Mouse (Mus musculus) embryo, embryonic 11 days (tissue): Measurements from ENCODE around the gene Aurkaip1.
"Not testable (repeated sequence)": the region's sequence is repeated elsewhere in the genome, so short reads cannot be mapped to it uniquely, and the experiment has no call there.

ENCODE experiments used
- DNase-seq: peaks from one replicate; pipeline ENCODE4 v3.0.0-alpha.2; 2015

The Aurkaip1 gene

DNA sequence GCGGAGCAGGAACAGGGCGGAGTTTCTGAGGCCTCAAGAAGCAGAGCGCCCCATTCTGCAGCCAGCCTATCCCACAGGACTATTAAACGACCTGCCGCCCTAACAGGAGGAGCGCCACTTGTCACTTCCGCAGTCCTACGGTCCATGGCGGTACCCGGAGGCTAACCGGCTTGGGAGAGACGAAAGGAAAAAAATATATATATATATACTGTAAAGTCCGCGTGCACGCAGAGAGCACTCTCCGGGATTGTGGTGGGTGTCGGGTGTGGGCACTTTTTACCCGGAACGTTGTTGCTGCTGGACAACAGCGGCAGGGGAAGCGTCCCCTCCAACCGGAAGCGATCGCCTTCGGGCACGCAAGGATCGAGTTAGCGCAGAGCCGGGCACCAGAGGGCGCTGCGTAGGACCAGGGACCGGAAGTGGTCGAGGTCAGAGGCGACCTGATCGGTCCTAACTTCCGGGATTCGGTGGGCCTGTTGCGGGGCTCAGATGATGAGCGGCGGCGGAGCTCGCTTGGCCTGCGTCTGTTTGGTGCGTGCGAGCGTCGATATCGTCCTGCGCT is at the start of gene Aurkaip1:
Aurkaip1 (plus strand) TSS at position 68 of the 562 bp plus-strand sequence.
- DNase-seq = peak; percentile 98

DNA sequence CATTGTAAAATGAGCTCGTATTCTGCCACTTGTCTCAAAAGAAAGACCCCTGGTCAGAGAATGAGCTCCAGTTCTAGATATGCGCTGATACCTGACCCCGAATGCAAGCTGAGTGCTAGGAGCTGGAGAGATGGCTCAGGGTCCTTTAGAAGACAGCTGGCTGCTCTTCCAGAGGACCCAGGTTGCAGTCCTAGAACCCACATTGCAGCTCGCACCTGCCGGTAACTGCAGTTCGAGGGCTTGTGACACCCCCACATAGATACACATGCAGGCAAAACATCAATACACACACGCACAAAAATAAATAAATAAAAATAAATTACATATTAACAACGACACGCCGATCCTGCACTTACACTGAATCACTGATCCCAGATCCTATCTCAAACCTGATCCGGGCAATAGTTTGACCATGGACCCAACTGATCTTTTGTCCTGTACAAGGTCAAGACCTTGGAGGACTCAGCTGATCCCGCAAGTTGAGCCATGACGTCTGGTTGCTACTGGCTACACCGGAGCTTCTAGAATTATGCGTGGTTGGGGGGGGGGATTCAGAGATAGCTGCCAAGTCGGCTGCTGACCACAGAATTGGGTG is 47.5 kb upstream of the Aurkaip1 start:
- no peak for DNase-seq

DNA sequence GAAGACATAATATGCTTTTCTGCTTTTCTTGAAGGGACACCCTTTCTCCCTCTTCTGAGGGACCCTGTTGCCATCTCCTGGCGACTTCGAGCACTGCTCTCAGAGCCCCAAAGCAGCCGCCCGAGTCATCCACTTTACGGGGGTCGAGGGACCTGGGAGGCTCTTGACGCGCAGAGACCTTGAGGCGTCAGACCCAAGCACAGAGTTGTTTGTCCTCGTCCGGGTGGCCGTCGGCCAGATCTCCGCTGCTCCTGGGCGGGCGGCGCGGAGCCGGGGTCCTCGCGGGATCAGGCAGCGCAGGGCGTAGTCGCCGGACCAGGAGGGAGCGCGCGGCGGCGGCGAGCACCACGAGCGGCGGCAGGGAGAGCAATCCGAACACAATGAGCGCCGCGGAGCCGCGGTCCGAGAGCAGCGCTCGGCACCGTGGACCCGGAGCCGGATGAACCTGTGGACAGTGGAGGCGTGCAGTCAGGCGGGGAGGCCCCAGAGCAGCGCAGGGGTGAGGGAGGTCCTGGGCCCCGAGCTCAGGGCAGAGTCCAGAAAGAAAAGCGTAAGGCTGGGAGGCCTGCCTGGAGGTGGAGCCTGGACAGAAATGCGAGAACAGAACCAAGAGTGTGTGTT is 46.9 kb upstream of the Aurkaip1 start:
- DNase-seq = peak; percentile 90

DNA sequence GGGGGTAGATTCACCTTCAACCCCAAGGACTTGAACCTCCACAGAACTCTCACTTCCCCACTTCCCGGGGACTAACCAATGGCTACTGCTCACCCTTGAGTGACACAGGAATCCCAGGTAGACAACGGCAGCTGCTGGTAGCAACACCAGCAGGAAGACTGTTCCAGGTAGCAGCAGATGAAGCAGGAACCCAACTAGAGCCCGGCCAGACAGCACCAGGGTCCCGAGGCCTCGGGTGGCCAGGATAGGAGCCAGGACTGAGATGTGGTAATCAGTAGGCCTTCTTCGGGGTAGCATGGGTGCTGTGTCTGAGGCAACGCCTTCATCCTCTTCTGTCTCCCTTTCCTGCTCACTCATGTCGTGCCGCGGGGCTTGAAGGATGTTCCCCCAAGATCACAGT is 45.8 kb upstream of the Aurkaip1 start:
- no peak for DNase-seq

DNA sequence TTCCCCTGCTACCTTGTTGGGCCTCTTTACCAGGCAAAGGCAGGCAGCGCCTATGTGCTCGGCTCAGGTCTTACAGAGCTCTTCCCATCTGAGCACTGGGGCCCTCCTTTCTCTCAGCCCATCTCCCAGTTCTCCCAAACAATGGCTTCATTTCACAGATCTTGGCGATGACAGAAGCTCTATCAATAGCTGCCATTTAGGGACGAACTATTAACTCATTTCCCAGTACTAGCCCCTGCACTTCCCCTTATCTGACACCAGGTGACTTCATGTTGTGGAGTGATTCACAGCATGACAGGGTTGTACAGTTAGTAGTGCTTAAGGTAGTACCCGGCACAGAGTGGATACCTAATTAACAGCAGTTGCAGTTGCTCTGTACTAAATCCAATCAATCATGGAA is 45.3 kb upstream of the Aurkaip1 start, which contains the start of gene Tmem88b:
Tmem88b (minus strand) TSS at position 56 of the 400 bp plus-strand sequence.
- no peak for DNase-seq

DNA sequence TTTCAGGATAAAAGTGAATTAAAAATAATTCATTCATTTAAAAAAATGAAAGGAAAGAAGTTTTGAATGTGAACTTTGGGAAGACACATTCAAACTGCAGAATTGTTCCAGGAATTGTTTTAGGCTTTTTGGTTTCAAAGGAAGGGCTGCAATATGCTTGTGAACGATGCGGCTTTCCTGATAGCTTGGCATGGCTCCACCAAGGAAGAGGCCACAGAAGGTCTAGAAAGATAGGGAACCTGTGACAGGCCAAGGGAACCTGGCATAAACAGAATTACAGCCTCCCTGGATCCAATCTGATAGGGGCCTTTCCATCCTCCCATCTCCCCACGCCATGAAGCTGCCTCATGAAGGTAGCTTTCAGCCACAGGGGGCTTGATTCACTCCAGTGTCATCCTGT is 42.8 kb upstream of the Aurkaip1 start:
- DNase-seq = no peak

DNA sequence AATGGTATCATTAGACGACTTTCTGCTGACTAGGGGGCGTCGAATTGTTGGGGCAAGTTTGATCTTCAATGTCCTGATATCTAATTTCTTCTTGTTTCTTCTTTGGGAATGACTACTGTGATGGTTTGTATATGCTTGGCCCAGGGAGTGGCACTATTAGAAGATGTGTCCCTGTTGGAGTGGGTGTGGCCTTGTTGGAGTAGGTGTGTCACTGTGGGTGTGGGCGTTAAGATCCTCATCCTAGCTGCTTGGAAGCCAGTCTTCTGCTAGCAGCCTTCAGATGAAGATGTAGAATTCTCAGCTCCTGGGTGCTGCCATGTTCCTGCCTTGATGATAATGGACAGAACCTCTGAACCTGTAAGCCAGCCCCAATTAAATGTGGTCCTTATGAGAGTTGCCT is 42.2 kb upstream of the Aurkaip1 start:
- not testable (repeated sequence) for DNase-seq

DNA sequence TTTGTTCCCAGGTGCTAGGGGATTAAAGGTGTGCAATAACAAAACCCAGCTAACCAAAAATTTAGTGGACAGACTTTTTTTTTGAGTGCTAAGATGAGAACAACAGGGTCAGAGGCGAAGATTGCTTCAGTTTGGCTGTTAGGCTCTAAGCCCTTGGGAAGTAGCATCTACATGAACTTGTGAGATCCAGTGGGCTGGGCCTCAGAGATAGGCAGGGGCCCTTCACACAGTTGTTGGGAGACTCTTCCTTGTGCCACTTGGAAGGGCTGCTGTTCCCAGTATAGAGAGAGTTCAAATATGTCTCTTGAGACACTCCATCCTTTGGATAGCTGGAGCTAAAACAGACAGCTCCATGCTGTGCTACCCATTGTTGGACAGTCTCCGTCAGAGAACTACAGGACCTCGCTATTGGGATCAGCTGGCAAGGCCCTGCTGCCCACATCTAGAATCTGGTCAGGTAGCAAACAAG is 41.0 kb upstream of the Aurkaip1 start, which contains the start of gene Ankrd65:
Ankrd65 (plus strand) TSS at position 419 of the 469 bp plus-strand sequence.
- DNase-seq = no peak

DNA sequence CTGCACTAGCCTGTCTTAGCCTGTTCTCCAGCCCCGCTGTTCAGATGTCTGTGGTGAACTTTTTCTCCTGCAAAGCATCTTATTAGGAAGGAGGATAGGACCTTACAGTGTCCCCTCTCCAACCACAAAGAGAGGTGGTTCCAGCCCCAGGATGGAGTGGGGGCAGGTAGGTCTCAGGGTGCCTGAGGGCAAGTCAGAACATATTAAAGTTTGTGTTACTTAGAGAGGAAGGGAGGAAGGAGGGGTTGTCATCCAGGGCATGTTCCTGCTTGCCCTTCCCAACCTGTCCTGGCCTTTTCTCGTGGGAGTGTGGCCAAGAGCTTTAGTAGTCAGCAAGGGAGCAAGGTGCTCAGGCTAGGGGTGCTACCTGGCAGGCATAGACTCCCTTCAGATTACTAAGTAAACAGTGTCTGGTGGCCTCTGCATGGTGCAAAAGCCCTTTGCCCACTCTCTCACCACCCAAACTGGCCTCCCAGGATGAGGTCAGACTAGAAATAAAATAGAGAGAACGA is 40.4 kb upstream of the Aurkaip1 start:
- no peak for DNase-seq

DNA sequence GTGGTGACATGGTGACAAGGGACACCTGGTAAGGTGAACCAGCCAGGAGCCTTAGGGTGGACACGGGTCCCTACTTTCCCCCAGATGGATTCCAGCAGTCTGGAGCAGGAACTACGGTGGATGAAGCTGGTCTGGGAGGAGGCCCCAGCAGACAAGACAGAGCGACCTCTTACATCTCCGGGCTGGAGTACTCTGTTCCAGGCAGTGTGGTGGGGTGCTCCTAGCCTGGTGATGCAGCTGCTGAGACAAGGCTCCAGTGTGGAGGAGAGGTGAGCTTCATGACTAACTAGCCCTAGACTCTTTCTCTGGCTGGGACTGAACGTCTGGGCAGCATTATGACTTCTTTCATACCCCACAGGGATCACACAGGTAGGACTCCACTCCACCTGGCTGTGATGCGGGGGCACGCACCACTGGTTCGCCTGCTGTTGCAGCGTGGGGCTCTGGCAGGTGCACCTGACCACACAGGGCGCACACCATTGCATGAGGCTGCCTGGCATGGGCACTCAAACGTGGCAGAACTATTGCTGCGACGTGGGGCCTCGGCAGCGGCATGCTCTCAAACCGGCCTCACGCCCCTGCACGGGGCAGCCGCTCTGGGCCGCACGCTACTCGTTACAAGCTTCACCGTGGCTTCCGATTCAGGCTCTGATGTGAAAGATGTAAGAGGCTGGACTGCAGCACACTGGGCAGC is 39.7 kb upstream of the Aurkaip1 start:
- no peak for DNase-seq

DNA sequence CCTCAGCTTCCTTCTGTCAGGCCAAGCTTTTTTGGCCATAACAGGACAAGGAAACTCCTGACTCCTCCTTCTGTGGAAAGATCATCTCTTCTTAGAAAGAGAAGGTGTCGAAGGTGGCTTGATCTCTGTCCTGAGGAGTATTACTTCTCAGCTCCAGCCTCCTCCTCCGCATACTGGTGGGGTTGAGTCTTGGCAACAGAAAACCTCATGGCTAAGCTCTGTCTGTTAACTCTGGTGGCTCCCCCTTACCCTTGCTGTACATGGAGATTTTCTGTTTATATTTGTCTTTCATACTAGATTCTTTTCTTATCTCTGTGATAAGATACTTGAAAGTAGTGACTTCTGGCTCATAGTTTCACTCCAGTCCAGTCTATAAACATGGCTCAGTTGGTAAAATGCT is 37.3 kb upstream of the Aurkaip1 start:
- DNase-seq = no peak

DNA sequence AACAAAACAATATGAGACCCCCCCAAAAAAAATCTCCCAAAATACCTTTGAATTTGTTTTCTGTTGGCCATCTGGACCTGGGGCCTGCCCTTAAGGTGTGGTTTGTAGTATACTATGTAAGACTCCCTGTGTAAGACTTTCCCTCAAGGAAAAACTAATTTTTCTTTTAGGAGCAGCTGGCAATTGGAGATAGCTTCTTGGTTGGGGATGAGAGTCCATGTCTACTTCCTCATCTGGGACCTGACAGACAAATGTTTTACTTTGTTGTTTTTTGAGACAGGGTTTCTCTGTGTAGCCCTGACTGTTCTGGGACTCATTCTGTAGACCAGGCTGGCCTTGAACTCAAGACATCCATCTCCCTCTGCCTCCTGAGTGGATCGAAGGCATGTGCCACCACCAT is 29.0 kb upstream of the Aurkaip1 start:
- DNase-seq = no peak

DNA sequence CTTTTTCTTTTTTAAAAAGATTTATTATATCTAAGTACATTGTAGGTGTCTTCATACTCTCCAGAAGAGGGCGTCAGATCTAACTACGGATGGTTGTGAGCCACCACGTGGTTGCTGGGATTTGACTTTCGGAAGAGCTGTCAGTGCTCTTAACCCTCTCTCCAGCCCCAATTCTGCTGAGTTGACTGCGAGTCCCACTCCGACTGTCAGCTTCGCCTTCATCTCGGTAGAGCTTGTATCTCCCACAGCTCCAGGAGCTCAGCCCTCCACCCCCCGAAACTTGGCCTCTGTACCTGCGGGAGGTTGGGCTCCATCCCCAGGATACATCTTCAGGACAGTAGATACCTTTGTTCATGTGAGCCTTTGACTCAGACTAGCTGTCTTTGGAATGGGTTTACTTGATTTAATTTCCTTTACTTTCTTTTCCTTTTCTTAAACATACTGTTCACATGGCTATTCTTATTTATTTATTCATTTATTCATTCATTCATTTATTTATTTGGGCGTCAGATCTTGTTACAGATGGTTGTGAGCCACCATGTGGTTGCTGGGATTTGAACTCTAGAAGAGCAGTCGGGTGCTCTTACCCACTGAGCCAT is 28.2 kb upstream of the Aurkaip1 start, which contains the start of gene Mrpl20:
Mrpl20 (plus strand) TSS at position 138 of the 599 bp plus-strand sequence.
- peak; percentile 48 for DNase-seq

DNA sequence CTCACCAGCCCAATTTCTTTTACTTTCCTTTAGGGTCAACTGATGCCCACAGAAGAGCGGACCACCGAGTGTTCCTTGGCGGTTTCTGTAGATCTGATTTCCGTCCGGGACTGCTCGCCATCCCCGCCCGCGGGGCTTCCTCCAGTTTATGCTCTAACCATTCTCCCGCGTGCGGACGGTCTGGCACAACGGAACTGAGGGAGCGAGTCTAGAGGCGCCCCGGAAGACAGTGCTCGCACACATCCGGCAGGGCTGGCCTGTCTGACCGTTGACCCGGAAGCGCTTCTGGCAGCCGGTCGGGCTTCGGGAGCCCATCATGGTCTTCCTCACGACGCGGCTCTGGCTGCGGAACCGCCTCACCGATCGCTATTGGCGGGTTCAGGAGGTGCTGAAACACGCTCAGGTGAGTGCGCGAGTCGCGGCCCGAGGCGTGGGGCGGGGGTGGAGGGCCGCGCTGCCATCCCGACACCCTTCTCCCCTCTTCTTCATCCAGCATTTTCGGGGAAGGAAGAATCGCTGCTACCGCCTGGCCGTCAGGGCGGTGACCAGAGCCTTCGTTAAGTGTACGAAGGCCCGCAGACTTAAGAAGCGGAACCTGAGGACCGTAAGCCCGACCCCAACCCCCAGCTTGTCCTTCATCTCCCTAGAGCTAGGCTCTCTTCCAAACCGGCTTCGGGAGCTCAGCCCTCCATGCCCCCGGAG is 27.6 kb upstream of the Aurkaip1 start:
- DNase-seq = peak; percentile 95

DNA sequence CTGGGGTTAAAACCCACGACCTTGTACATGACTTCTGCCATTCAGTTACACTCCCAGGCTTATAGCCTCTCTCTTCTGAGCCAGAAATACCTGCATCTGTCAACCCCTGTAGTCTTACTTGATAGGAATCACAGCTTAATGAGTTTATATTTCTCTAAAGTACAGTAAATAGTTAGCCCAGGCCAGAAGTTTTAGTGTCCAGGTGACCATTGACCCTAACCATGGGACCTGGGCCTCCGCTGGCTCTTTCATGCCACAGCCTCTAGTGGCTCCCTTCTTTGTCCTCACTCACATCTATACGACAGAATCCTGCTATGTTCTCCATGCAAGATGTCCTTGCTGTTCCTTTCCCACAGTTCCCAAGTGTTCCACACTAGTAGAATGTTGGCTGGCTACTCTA is 23.2 kb upstream of the Aurkaip1 start:
- no peak for DNase-seq

DNA sequence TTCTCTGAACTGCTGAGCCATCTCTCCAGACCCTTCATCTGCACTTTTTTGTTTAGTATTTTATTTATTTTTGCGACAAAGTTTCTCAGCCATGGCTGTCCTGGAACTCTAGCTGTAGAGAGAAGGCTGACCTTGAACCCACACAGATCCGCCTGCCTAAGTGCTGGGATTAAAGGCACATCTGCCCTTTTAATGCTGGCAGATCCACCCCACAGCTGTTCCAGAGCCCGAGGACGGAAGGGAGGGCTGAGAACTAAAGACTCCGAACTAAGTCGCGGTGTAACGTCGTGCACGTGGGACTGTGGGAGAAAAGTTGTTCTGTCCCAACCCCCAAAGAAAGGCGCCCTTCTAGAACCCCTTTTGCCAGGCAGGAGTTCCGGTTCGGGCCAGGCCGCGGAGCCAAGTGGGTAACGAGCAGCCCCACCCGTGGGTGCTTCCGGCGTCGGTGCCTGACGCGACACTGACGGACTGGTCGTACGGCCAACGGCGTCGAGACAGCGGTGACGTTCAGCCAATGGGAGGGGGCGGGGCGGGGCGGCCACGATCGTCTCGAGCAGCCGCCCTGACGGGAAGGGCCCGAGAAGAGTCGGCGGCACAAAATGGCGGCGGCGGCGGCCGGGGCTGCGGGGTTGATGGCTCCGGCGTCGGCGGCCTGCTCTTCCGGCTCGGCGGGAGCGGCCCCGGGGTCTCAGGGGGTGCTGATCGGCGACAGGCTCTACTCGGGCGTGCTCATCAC is 19.0 kb upstream of the Aurkaip1 start, which contains the start of gene Ccnl2:
Ccnl2 (plus strand) TSS at position 561 of the 736 bp plus-strand sequence.
- peak; percentile 98 for DNase-seq

DNA sequence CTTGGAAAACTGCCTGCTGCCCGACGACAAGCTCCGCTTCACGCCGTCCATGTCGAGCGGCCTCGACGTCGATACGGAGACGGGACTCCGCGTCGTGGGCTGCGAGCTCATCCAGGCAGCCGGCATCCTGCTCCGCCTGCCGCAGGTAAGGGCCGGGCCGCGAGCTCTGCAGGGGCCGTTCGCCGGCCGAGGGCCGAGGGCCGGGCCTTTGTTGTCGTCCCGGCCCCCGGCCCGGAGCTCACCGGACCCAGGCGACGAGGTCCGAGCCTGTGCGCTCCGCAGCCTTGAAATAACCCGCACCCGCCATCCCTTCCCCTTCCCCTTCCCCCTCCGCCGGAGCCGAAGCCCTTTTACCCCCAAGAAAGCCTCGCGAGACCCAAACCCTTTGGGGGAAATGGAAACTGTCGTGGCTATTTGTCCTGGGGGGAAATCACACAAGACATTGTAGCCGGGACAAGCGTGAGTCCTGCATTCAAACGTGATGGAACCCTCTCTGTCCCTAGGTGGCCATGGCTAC is 18.3 kb upstream of the Aurkaip1 start:
- peak; percentile 60 for DNase-seq

DNA sequence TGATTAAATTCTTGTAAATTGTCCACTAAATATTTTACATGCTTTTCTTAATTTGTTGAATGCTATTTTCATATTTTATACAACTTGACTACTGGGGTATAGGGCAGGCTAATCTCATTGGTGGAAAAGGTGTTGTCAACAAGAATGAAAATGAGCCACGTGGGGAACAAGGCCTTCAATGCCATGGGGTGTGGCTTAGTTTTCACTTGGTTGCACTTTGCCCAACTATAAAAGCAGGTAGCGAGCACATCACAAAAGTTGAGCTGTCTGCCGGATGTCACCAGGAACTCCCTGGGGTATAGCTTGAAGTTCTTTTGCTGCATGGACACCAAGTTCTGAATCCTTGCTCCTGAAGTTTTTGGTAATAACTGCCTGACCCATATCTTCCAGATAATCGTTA is 13.5 kb upstream of the Aurkaip1 start:
- no peak for DNase-seq

DNA sequence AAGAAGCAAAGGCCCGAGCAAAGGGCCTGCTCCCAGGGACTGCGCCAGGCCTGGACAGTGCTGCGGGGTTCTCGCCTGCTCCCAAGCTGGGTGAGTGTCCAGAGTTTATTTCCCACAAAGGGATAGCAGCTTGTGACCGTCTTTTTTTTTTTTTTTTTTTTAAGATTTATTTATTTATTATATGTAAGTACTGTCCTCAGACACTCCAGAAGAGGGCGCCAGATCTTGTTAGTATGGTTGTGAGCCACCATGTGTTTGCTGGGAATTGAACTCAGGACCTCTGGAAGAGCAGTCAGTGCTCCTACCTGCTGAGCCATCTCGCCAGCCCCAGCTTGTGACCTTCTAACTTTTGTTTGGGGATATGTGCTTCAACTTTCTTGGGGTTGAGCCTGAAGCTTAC is 10.0 kb upstream of the Aurkaip1 start:
- no peak for DNase-seq

DNA sequence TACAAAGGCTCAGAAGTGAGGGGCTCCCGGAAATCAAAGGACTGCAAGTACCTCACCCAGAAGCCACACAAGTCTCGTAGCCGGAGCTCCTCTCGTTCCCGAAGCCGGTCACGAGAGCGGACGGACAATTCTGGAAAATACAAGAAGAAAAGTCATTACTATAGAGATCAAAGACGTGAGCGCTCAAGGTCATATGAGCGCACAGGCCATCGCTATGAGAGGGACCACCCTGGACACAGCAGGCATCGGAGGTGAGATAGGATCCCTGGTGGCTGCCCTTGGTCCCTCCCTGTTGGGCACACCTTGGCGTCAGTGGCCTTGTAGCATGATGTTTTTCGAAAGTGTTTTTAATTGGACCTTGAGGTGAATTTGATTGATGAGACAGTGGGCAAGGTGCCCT is 7.6 kb upstream of the Aurkaip1 start:
- DNase-seq = no peak

DNA sequence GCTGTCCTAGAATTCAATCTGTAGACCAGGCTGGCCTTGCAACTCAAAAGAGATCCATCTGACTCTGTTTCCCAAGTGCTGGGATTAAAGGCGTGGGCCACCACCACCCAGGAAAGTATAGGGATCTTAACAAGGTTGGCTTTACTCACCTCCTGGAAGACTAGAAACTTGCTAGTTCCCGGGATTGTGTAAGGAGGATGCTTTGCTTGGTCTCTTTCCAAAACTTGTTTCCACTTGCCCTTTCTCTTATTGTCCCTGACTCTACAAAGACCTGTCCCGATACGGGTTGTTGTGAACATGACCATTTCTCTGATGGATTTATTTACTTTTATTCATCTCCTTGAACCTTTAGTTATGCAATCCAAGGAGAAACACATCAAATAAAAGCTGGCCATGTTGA is 1.2 kb upstream of the Aurkaip1 start:
- DNase-seq = no peak
